Mouse (Mus musculus): ENCODE data around the gene Akna. TPM values are rescaled to one million over a fixed set of nuclear protein-coding genes. Genes with fewer than 3 reads are reported as not detected.
A peak's percentile ranks its signal among the peaks of the same experiment; 100 is the strongest.

Gene Akna
- polyA plus RNA-seq, 1 experiment from 2014 or later = 2.5 TPM

DNA sequence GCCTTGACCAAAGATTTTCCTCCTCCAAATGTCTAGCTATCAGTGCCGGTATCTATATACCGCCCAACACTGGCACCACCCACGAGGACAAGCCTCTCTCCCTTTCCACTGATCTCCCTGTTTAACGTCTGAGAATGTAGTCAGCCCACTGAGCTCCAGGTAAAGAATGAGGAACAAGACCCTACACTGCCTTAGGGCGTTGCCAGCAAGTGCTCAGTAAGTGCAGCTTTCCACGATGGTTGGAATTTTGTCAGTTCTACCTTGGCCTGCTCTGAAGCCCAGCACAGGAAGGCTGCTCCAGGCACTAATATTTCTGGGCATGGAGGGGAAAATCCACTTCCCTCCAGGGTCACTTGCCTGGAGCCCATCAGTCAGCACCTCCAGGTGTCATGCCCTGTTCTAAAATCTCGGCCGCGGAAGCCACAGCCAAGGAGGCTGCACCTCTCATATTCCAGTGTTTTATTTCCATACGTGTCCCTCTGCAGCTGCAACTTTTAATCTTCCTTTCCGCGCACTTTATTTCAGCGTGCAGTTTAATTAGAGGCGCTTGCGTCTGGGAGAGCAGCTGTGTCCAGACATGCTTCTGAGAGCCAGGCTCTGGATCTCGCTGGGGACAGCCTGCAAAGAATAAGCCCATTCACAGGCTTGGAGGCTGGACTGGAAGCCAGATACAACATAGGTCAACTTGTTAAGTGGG is 34.1 kb upstream of the Akna start:
- H3K4me3 ChIP-seq (ENCODE audit: low read depth, low read length) = no peak overlapping the region
- H3K4me1 ChIP-seq (ENCODE audit: control insufficient read depth, insufficient read depth, low read length) = peaks cover 7% of the 10 kb centered on the region; the same call in 1 of the 2 replicates
- H3K27ac ChIP-seq (ENCODE audit: low read depth, low read length) = no peak overlapping the region
- H3K4me2 ChIP-seq (ENCODE audit: low read depth, low read length) = no peak overlapping the region
- no peak overlapping the region for H3K9ac ChIP-seq (replicated peaks; ENCODE audit: low read depth, low read length)
- no peaks in the 10 kb centered on the region for H3K9me3 ChIP-seq (ENCODE audit: control insufficient read depth, low read length)
- ATAC-seq (ENCODE audit: low read depth) = peak; percentile 48
- H3K27me3 ChIP-seq (ENCODE audit: control insufficient read depth, insufficient read depth, low read length) = no peaks in the 10 kb centered on the region
- H3K36me3 ChIP-seq (ENCODE audit: control insufficient read depth, insufficient read depth, low read length) = no peaks in the 10 kb centered on the region
- 61% methylated on average over 16 of the region's 16 CpGs for WGBS

DNA sequence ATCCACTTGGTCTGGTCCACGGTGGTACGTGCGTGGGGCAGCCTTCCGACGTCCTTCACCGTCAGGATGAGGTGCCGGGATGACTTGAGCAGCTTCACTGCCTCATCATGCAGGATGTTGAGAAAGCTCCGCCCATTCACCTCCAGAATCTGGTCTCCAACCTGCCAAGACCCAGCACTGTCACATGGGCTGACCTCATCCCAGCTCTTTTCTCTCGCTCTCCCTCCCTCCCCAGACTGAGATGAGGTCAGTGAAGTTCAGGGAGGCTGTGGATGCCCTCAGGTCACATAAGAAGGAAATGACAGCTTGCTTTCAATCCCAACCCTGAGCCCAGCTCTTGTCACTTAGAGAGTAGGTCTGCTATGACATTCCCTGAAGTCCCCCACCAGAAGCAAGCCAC is 32.2 kb upstream of the Akna start:
- Histone ChIP-seq H3K4me2 (ENCODE audit: low read depth, low read length) (no peak overlapping the region), H3K4me3 (ENCODE audit: low read depth, low read length) (no peak overlapping the region), H3K4me1 (ENCODE audit: control insufficient read depth, insufficient read depth, low read length) (peaks cover 7% of the 10 kb centered on the region; the same call in 1 of the 2 replicates), H3K27ac (ENCODE audit: low read depth, low read length) (no peak overlapping the region), H3K9me3 (ENCODE audit: control insufficient read depth, low read length) (no peaks in the 10 kb centered on the region), H3K9ac (replicated peaks; ENCODE audit: low read depth, low read length) (no peak overlapping the region), H3K27me3 (ENCODE audit: control insufficient read depth, insufficient read depth, low read length) (no peaks in the 10 kb centered on the region), H3K36me3 (ENCODE audit: control insufficient read depth, insufficient read depth, low read length) (no peaks in the 10 kb centered on the region)
- no peak for ATAC-seq (ENCODE audit: low read depth)
- WGBS = 93% methylated on average over 9 of the region's 9 CpGs

DNA sequence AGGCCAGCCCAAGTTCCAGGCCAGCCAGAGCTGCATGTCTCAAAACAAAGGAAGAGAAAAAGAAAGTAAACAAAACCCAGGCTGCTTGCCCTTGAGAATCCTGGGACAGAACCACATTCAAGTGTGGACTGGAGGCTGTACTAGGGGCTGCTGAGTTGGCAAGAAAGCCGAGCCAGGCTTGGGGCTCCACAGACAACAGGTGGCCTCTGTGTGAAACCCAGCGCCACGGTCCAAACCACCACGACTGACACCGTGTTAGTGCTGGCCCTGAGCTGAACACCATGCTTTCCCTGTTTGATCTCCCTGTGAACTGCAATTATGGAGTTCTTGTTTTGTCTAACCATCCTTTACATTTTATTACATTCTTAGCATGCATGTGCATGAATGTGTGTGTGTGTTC is 27.9 kb upstream of the Akna start:
- no peak overlapping the region for H3K9ac ChIP-seq (replicated peaks; ENCODE audit: low read depth, low read length)
- H3K27me3 ChIP-seq (ENCODE audit: control insufficient read depth, insufficient read depth, low read length) = no peaks in the 10 kb centered on the region
- no peak overlapping the region for H3K27ac ChIP-seq (ENCODE audit: low read depth, low read length)
- no peak for ATAC-seq (ENCODE audit: low read depth)
- no peaks in the 10 kb centered on the region for H3K9me3 ChIP-seq (ENCODE audit: control insufficient read depth, low read length)
- no peak overlapping the region for H3K4me3 ChIP-seq (ENCODE audit: low read depth, low read length)
- no peak overlapping the region for H3K4me2 ChIP-seq (ENCODE audit: low read depth, low read length)
- no peaks in the 10 kb centered on the region for H3K36me3 ChIP-seq (ENCODE audit: control insufficient read depth, insufficient read depth, low read length)
- H3K4me1 ChIP-seq (ENCODE audit: control insufficient read depth, insufficient read depth, low read length) = no peaks in the 10 kb centered on the region
- 83% methylated on average over 5 of the region's 5 CpGs for WGBS

DNA sequence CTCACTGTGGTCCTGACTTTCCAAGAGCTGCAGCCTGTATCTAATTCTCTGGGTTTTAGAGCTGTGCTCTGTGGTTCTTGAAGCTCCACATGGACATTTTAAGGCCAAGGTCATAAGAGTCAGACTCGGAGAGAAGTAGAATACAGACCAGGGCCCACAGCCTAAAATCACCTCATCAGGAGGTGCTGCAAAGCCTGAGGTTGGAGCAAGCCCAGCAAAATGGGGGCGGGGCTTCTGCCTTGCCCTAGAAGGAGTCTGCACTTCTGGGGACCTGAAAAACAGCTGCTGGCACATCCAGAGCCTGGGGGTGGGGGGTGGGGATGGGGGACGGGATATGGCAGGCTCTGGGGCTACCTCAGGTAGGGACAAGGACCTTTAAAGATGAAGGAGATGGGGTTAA is 27.2 kb upstream of the Akna start:
- Histone ChIP-seq H3K4me3 (ENCODE audit: low read depth, low read length) (no peak overlapping the region), H3K4me2 (ENCODE audit: low read depth, low read length) (no peak overlapping the region), H3K9ac (replicated peaks; ENCODE audit: low read depth, low read length) (no peak overlapping the region), H3K27me3 (ENCODE audit: control insufficient read depth, insufficient read depth, low read length) (no peaks in the 10 kb centered on the region), H3K27ac (ENCODE audit: low read depth, low read length) (no peak overlapping the region), H3K4me1 (ENCODE audit: control insufficient read depth, insufficient read depth, low read length) (no peaks in the 10 kb centered on the region), H3K9me3 (ENCODE audit: control insufficient read depth, low read length) (no peaks in the 10 kb centered on the region), H3K36me3 (ENCODE audit: control insufficient read depth, insufficient read depth, low read length) (no peaks in the 10 kb centered on the region)
- 69% methylated on average over 3 of the region's 3 CpGs for WGBS
- no peak for ATAC-seq (ENCODE audit: low read depth)

DNA sequence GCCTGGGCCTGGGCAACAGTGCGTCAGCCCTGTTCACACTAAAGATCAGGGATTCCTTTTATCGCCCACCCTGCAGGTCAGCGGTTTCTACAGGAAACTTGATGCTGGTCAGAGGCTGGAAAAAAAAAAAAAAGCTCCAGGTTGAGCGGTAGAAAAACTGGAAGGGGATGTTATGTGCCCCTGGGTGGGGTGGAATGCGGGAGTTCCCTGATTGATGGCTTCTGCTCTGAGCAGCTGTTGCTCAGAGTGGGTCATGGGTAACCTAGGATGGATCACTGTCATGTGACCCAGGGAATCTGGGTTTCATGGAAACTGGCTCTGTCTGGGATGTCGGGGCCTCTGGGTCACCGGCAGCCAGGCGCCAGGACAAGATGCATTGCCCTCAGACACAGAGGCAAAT is 23.2 kb upstream of the Akna start:
- WGBS = 70% methylated on average over 8 of the region's 8 CpGs
- Histone ChIP-seq H3K4me2 (ENCODE audit: low read depth, low read length) (no peak overlapping the region), H3K9ac (replicated peaks; ENCODE audit: low read depth, low read length) (no peak overlapping the region), H3K9me3 (ENCODE audit: control insufficient read depth, low read length) (no peaks in the 10 kb centered on the region), H3K27ac (ENCODE audit: low read depth, low read length) (no peak overlapping the region), H3K4me3 (ENCODE audit: low read depth, low read length) (no peak overlapping the region), H3K27me3 (ENCODE audit: control insufficient read depth, insufficient read depth, low read length) (no peaks in the 10 kb centered on the region), H3K4me1 (ENCODE audit: control insufficient read depth, insufficient read depth, low read length) (no peaks in the 10 kb centered on the region), H3K36me3 (ENCODE audit: control insufficient read depth, insufficient read depth, low read length) (no peaks in the 10 kb centered on the region)
- no peak for ATAC-seq (ENCODE audit: low read depth)

DNA sequence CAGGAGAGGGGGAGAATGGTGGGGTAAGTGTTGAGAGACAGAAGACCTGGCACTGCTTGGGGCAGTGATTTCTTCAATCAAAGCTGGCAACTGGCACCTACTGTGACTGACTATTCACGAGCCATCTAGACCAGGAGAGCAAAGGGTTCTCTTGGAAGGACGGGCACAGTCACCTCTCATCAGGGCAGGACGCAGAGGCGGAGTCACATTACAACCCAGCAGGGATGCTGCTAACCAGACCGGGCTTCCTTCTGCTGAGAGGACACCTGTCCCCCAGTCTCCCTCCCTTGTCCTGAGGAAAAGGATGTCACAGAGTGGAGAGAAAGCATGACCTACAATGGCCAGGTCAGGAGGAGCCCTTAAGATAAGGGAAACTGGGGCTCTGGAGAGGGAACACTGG is 20.7 kb upstream of the Akna start:
- H3K9ac ChIP-seq (replicated peaks; ENCODE audit: low read depth, low read length) = no peak overlapping the region
- H3K36me3 ChIP-seq (ENCODE audit: control insufficient read depth, insufficient read depth, low read length) = no peaks in the 10 kb centered on the region
- 27% methylated on average over 5 of the region's 5 CpGs for WGBS
- no peaks in the 10 kb centered on the region for H3K9me3 ChIP-seq (ENCODE audit: control insufficient read depth, low read length)
- no peak overlapping the region for H3K4me2 ChIP-seq (ENCODE audit: low read depth, low read length)
- H3K4me1 ChIP-seq (ENCODE audit: control insufficient read depth, insufficient read depth, low read length) = no peaks in the 10 kb centered on the region
- H3K27ac ChIP-seq (ENCODE audit: low read depth, low read length) = no peak overlapping the region
- no peaks in the 10 kb centered on the region for H3K27me3 ChIP-seq (ENCODE audit: control insufficient read depth, insufficient read depth, low read length)
- no peak for ATAC-seq (ENCODE audit: low read depth)
- H3K4me3 ChIP-seq (ENCODE audit: low read depth, low read length) = no peak overlapping the region

DNA sequence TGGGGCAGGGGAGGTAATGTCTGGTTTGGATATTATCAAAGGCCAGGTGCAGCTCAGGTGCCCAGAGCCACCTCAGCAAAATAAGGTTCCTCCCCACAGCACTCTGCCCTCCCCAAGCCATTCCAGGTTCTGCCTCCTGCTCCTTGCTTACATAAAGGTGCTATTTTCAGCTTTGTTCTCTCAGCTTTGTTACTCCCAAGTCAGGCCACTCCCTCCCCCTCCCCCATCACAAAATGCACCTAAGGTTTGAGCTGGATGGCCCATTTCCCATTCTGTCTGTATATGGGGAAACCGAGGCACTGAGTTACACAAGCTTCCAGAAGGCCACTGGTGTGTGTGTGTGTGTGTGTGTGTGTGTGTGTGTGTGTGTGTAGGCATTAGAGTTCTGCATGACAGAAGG is 20.1 kb upstream of the Akna start:
- Histone ChIP-seq H3K27me3 (ENCODE audit: control insufficient read depth, insufficient read depth, low read length) (no peaks in the 10 kb centered on the region), H3K4me1 (ENCODE audit: control insufficient read depth, insufficient read depth, low read length) (no peaks in the 10 kb centered on the region), H3K4me2 (ENCODE audit: low read depth, low read length) (no peak overlapping the region), H3K9me3 (ENCODE audit: control insufficient read depth, low read length) (no peaks in the 10 kb centered on the region), H3K9ac (replicated peaks; ENCODE audit: low read depth, low read length) (no peak overlapping the region), H3K27ac (ENCODE audit: low read depth, low read length) (no peak overlapping the region), H3K36me3 (ENCODE audit: control insufficient read depth, insufficient read depth, low read length) (no peaks in the 10 kb centered on the region), H3K4me3 (ENCODE audit: low read depth, low read length) (no peak overlapping the region)
- 67% methylated on average over 1 of the region's 1 CpGs for WGBS
- no peak for ATAC-seq (ENCODE audit: low read depth)

DNA sequence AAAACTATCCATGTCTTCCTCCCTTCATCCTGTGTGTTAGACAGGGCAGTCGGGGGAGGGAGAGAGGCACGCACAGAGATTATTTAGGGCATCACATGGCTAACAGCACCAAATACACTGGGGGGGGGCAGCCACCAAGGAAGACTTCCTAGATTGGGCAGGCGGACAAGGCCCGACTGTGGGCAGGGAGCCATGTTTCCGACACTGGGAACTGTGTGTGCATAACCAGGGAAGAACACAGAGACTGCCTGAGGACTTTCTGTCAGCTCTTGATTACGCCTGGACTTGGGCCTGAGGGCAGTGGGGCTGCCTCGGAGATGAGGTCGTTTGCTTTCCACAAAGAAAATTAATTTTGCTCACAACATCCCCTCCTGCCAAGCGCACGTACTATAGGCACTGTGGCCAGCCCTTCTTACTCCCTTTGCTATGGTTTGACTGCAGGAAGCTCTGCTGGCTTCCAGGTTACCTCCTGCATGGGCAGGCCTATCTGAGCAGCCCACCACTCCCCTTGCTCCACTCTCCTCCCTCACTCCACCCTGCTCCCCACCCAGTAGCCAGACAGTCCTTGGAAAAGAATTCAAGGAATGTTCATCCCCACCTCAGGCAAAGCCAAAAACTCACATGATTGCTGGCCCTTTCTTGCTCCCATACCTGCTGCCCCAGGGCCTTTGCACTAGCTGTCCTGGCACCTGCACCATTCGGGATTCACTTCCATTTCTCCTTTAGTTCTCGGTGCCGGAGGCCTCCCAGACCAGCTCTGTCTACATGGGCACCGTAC is 17.2 kb upstream of the Akna start:
- H3K4me2 ChIP-seq (ENCODE audit: low read depth, low read length) = no peak overlapping the region
- no peak for ATAC-seq (ENCODE audit: low read depth)
- H3K36me3 ChIP-seq (ENCODE audit: control insufficient read depth, insufficient read depth, low read length) = no peaks in the 10 kb centered on the region
- H3K9me3 ChIP-seq (ENCODE audit: control insufficient read depth, low read length) = no peaks in the 10 kb centered on the region
- H3K4me1 ChIP-seq (ENCODE audit: control insufficient read depth, insufficient read depth, low read length) = 0 out of 2 replicates have a peak, but pooled peaks cover 3% of the 10 kb centered on the region
- H3K9ac ChIP-seq (replicated peaks; ENCODE audit: low read depth, low read length) = no peak overlapping the region
- no peak overlapping the region for H3K4me3 ChIP-seq (ENCODE audit: low read depth, low read length)
- no peak overlapping the region for H3K27ac ChIP-seq (ENCODE audit: low read depth, low read length)
- no peaks in the 10 kb centered on the region for H3K27me3 ChIP-seq (ENCODE audit: control insufficient read depth, insufficient read depth, low read length)
- WGBS = 59% methylated on average over 14 of the region's 14 CpGs

DNA sequence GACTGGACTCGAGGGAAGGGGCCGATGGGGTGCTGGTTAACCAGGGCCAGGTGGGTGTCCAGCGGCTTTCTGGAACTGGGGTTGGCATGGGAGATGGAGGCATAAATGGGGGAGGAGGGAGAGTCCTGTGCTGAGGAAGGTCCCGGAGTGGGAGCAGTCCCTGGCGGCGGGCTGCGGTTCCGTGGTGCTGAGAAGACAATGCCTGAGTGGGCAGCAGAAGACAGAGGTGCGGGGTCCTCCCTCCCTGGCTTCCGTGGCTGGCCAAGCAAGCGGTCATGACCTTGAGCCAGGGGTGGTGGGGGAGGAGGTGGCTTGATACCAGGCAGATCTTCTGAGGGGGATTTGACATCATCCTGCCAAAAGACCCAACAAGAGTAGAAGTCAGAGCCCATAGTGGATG is 15.1 kb upstream of the Akna start:
- 0 out of 2 replicates have a peak, but pooled peaks have one; percentile 1 for ATAC-seq (ENCODE audit: low read depth)
- WGBS = 82% methylated on average over 11 of the region's 11 CpGs
- H3K36me3 ChIP-seq (ENCODE audit: control insufficient read depth, insufficient read depth, low read length) = no peaks in the 10 kb centered on the region

More for the DNA sequence above, 15.1 kb upstream of the Akna start:
- 0 out of 2 replicates have a peak, but pooled peaks cover 3% of the 10 kb centered on the region for H3K4me1 ChIP-seq (ENCODE audit: control insufficient read depth, insufficient read depth, low read length)
- no peak overlapping the region for H3K9ac ChIP-seq (replicated peaks; ENCODE audit: low read depth, low read length)
- no peak overlapping the region for H3K4me3 ChIP-seq (ENCODE audit: low read depth, low read length)
- no peak overlapping the region for H3K27ac ChIP-seq (ENCODE audit: low read depth, low read length)
- H3K27me3 ChIP-seq (ENCODE audit: control insufficient read depth, insufficient read depth, low read length) = no peaks in the 10 kb centered on the region
- no peaks in the 10 kb centered on the region for H3K9me3 ChIP-seq (ENCODE audit: control insufficient read depth, low read length)
- no peak overlapping the region for H3K4me2 ChIP-seq (ENCODE audit: low read depth, low read length)

Measured in neural tube, embryonic 14.5 days (tissue).